Mouse (Mus musculus) hindbrain, embryonic 14.5 days (tissue): ENCODE measurements around the gene Cacna2d1. TPM values are rescaled to one million over a fixed set of nuclear protein-coding genes. Genes with fewer than 3 reads are reported as not detected.

Experiments
- ATAC-seq: fragments of 200-750 bp; cut with Nextera tagmentation; 2 replicates; pipeline ENCODE4 v1.8.0; 2017; ENCODE audit warnings: moderate number of reproducible peaks, mild to moderate bottlenecking, moderate TSS enrichment, moderate library complexity; ENCODE audit not compliant: low FRiP score
- DNase-seq: peaks from one replicate; pipeline ENCODE4 v3.0.0-alpha.2; 2015; ENCODE audit warnings: low spot score
- H3K27ac ChIP-seq: fragments of 300-500 bp; sonication (generic); 2 replicates; pipeline ENCODE4 v1.5.1; 2014; ENCODE audit warnings: mild to moderate bottlenecking, moderate library complexity
- H3K27me3 ChIP-seq: fragments of 300-500 bp; sonication (generic); 2 replicates; pipeline ENCODE4 v1.6.1; 2014; ENCODE audit warnings: mild to moderate bottlenecking, low read length, mixed read lengths; ENCODE audit not compliant: control insufficient read depth, insufficient read depth
- H3K36me3 ChIP-seq: fragments of 300-500 bp; sonication (generic); replicated peaks from 2 replicates; pipeline ENCODE4 v1.6.1; 2014; ENCODE audit not compliant: control insufficient read depth, insufficient read depth
- H3K4me1 ChIP-seq: fragments of 300-500 bp; sonication (generic); replicated peaks from 2 replicates; pipeline ENCODE4 v1.6.1; 2014; ENCODE audit warnings: antibody characterized with exemption, low read length, mixed read lengths; ENCODE audit not compliant: control insufficient read depth, insufficient read depth
- H3K4me2 ChIP-seq: fragments of 300-500 bp; sonication (generic); replicated peaks from 2 replicates; pipeline ENCODE4 v1.6.1; 2014; ENCODE audit warnings: mild to moderate bottlenecking, moderate library complexity
- H3K4me3 ChIP-seq: fragments of 300-500 bp; sonication (generic); replicated peaks from 2 replicates; pipeline ENCODE4 v1.5.1; 2014; ENCODE audit warnings: mild to moderate bottlenecking, low read length
- H3K9ac ChIP-seq: fragments of 300-500 bp; sonication (generic); 2 replicates; pipeline ENCODE4 v1.6.1; 2014
- H3K9me3 ChIP-seq: fragments of 300-500 bp; sonication (generic); 2 replicates; pipeline ENCODE4 v1.6.1; 2016; ENCODE audit warnings: low read length; ENCODE audit not compliant: control insufficient read depth
- WGBS: fragments of 180-500 bp; shearing (Covaris S2); extraction: QIAGEN DNeasy Blood & Tissue Kit; methylation state at CpG from one replicate; pipeline ENCODE4 v1.1.7; 2014; 5-methylcytosine and 5-hydroxymethylcytosine counted together
- polyA plus RNA-seq: library from polyadenylated mRNA; unstranded; fragments of >200 nt; fragmentation: Nextera tagmentation; extraction: Ambion mirVana; gene quantifications from 2 replicates; pipeline ENCODE4 v1.2.1, GENCODE M21; 2014

Gene Cacna2d1
- polyA plus RNA-seq, 1 experiment from 2014 or later, result 40.3 TPM

DNA sequence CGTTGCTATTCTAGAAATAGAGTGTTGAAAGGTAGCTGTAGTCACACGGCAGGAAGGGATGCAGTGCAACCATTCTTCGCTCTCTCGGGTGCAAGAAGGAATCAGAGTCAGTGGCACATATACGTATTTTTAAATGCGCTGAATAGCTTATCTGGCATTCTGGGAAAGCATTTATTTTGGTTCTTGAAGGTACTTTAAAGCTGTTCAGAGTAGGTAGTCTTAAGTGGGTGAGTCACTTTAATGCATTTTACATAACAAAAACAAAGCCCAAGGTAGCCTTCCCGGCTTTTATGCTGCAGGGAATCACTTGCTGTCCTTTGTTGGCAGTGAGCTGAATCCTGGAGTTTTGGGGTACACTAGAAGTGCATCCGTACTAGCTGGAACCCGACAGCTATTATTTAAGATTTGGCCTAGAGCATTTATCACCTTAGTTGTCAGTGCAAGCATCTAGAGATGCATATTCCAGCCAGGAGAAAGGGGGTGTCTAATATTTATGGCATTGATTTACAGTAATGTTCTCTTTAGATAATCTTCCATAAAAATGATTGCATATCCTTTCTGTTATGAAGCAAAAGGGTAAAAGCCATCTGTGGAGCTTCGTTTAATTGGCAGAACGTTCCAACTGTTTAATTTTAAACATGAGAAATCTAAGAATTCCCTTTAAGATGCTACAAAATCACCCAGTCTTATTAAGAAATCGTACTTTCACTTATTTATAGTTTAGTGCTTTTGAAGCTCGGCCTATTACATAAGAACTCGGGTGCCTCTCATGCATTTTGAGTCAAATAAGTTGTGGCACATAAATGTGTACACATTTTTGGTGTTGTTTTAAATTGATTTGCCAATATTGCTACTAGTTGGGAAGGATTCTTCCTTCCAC, 1.6 kb downstream of the Cacna2d1 start:
- Histone ChIP-seq H3K4me2 (peak overlapping the region; percentile 76), H3K27ac (peak overlapping the region; percentile 98), H3K27me3 (peaks cover 52% of the 10 kb centered on the region), H3K9ac (peak overlapping the region; percentile 96), H3K4me1 (peaks cover 20% of the 10 kb centered on the region), H3K9me3 (no peaks in the 10 kb centered on the region), H3K4me3 (peak overlapping the region; percentile 72), H3K36me3 (no peaks in the 10 kb centered on the region)
- peak; percentile 60 for DNase-seq
- ATAC-seq, result no peak
- 18% methylated on average over 14 of the region's 14 CpGs for WGBS

DNA sequence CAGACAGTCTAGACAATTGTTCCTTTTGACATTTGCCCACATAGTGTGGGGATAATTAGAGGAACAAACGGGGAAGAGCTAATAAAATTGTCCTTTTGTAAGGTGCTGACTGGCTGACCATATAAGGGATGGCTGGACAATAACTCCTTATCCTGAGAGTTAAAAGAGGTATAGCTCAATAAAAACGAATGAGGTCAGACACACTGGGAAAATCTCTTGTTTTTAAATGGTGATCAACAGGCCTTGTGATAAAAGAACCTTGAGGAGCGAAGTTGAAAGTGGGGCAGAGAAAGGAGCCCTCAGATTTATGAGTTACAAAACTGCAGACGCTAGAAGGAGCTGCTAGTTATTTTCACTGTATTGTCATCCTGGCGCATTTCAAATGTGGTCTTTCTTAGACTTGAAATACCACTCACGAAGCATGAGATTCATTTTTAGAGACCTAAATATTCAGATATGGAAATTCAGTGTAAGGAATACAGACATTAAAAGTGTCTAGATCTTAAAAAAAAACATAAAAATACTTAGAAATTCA, 6.8 kb downstream of the Cacna2d1 start:
- no peak for ATAC-seq
- Histone ChIP-seq H3K9ac (no peak overlapping the region), H3K4me3 (no peak overlapping the region), H3K27me3 (peaks cover 40% of the 10 kb centered on the region), H3K4me1 (peaks cover 9% of the 10 kb centered on the region), H3K9me3 (no peaks in the 10 kb centered on the region), H3K4me2 (peak overlapping the region; percentile 33), H3K27ac (no peak overlapping the region), H3K36me3 (no peaks in the 10 kb centered on the region)
- 42% methylated on average over 6 of the region's 6 CpGs for WGBS
- no peak for DNase-seq

DNA sequence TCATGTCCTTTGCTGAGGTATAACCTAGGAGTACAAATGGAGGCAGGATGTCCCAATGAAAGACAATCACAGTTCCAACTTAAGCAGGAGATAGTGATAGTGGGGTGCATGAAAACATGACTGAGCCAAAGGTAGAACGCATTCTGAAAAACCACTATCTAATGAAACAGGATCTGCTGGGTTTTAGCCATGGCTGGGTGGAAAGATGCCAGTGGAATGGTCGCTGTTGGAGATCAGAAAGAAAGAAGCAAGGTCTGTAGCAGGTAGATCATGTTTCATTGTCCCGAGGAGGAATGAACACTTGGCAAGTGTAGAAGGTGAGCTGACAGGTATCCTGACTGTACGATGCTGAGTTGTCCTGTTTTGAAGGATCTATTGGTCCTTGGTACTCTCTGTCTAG, 7.6 kb downstream of the Cacna2d1 start:
- DNase-seq (no peak), ATAC-seq (no peak)
- Histone ChIP-seq H3K36me3 (no peaks in the 10 kb centered on the region), H3K4me2 (no peak overlapping the region), H3K9me3 (no peaks in the 10 kb centered on the region), H3K27me3 (peaks cover 34% of the 10 kb centered on the region), H3K4me3 (no peak overlapping the region), H3K9ac (no peak overlapping the region), H3K4me1 (peaks cover 9% of the 10 kb centered on the region), H3K27ac (no peak overlapping the region)
- 84% methylated on average over 4 of the region's 4 CpGs for WGBS

DNA sequence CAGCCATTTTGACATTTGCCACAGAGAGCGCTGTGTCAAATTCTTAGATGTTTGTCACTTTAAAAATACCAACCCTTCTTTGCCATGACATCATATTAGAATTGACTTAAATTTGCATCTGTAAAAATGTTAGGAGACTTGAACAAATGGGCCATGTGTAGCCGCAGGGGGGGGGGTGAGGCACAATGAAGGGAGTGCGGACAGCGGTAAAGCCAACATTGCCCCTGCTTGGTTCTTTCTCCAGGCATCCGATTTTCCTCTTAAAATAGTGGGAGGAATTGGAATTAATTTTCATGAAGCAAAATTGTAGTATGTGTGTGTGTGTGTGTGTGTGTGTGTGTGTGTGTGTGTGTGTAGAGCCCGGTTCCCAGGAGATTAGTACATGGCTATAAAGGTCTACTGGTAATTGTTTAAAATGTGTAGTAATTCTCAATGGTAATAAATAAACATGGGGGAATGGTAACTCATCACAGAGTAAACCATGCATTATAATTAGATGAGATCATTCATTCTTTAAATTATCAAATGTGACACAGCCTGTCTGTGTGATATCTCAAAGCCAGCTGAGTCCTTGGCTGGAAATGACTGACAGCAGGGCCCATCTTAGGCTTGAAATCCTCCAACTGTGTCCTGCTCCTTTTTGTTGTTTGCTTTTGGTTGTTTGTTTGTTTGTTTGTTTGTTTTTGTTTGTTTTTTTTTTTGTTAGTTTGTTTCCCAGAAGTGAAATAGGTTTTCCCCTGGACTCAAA, 14.0 kb downstream of the Cacna2d1 start:
- Histone ChIP-seq H3K4me1 (0 out of 2 replicates have a peak, but pooled peaks cover 3% of the 10 kb centered on the region), H3K4me3 (no peak overlapping the region), H3K27me3 (no peaks in the 10 kb centered on the region), H3K9me3 (no peaks in the 10 kb centered on the region), H3K36me3 (no peaks in the 10 kb centered on the region), H3K27ac (no peak overlapping the region), H3K9ac (no peak overlapping the region), H3K4me2 (no peak overlapping the region)
- ATAC-seq, result peak; percentile 77
- DNase-seq, result peak; percentile 32
- 51% methylated on average over 6 of the region's 6 CpGs for WGBS

- Histone ChIP-seq H3K36me3 (no peaks in the 10 kb centered on the region), H3K4me1 (no peaks in the 10 kb centered on the region), H3K9me3 (no peaks in the 10 kb centered on the region), H3K9ac (no peak overlapping the region), H3K27ac (no peak overlapping the region), H3K4me2 (no peak overlapping the region), H3K4me3 (no peak overlapping the region), H3K27me3 (no peaks in the 10 kb centered on the region)
- DNase-seq (no peak), ATAC-seq (no peak)
- WGBS, result 94% methylated on average over 1 of the region's 1 CpGs
Observed at GRCm38 (mm10) chr5:15959760-15960159, 25.3 kb downstream of the Cacna2d1 start.

DNA sequence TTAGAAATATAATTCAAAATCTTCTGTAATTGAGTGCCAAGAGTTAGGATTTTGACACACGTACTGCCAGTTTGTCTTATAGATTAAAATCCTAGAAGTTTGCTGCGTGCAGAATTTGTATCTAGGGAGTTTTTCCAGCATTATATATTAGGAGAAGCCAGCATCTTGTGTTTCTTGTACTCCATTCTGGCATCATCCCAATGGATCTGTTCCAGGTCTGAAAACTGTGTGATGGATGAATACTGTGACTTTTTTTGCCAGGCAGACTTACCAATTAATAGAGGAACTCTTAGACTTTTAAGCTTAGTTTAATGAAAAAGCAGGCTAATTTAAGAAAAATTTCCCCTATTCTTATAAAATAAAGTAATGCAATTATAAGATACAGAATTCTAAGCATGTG, 27.4 kb downstream of the Cacna2d1 start:
- Histone ChIP-seq H3K9ac (no peak overlapping the region), H3K4me1 (no peaks in the 10 kb centered on the region; the same call in 1 of the 2 replicates), H3K27me3 (0 out of 2 replicates have a peak, but pooled peaks cover 6% of the 10 kb centered on the region), H3K4me2 (no peak overlapping the region), H3K27ac (no peak overlapping the region), H3K4me3 (no peak overlapping the region), H3K9me3 (no peaks in the 10 kb centered on the region), H3K36me3 (no peaks in the 10 kb centered on the region)
- no peak for ATAC-seq
- no peak for DNase-seq
- WGBS, result 57% methylated on average over 2 of the region's 2 CpGs

GRCm38 (mm10) chr5:15966888-15967287, 32.4 kb downstream of the Cacna2d1 start:
- no peaks in the 10 kb centered on the region for H3K9me3 ChIP-seq
- no peaks in the 10 kb centered on the region; the same call in 1 of the 2 replicates for H3K4me1 ChIP-seq
- H3K4me3 ChIP-seq, result no peak overlapping the region
- no peak for DNase-seq
- H3K4me2 ChIP-seq, result no peak overlapping the region
- no peak overlapping the region for H3K9ac ChIP-seq
- H3K27ac ChIP-seq, result no peak overlapping the region
- no peaks in the 10 kb centered on the region for H3K36me3 ChIP-seq
- H3K27me3 ChIP-seq, result peaks cover 28% of the 10 kb centered on the region
- no peak for ATAC-seq

DNA sequence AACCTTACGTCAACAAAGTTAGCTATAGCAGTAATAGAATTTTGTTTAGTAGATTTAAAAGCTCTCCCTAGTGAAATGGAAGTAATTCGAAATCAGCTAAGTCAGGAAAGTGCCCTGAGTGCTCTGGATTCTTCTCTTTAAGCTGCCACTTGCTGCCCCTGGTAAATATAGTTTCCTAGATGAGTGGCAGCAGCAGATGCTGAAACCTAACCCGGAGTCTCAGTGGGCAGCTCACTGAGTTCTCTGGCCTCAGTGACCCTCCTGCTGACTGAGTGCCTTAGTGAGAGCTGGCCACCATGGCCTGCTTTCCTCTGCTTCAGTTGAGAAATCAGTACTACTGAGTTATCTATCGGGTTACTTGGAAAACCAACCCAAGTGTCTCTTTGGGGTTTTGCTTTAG, 37.3 kb downstream of the Cacna2d1 start:
- DNase-seq (no peak), ATAC-seq (no peak)
- Histone ChIP-seq H3K36me3 (no peaks in the 10 kb centered on the region), H3K4me2 (no peak overlapping the region), H3K9ac (no peak overlapping the region), H3K4me3 (no peak overlapping the region), H3K9me3 (no peaks in the 10 kb centered on the region), H3K4me1 (no peaks in the 10 kb centered on the region), H3K27ac (no peak overlapping the region), H3K27me3 (peaks cover 63% of the 10 kb centered on the region)
- 81% methylated on average over 4 of the region's 4 CpGs for WGBS

GRCm38 (mm10) chr5:15972351-15972750, 37.9 kb downstream of the Cacna2d1 start:
- Histone ChIP-seq H3K4me1 (no peaks in the 10 kb centered on the region), H3K9me3 (no peaks in the 10 kb centered on the region), H3K4me3 (no peak overlapping the region), H3K4me2 (no peak overlapping the region), H3K27me3 (peaks cover 68% of the 10 kb centered on the region), H3K36me3 (no peaks in the 10 kb centered on the region), H3K27ac (no peak overlapping the region), H3K9ac (no peak overlapping the region)
- WGBS, result 83% methylated on average over 1 of the region's 1 CpGs
- DNase-seq (no peak), ATAC-seq (no peak)
